Mouse (Mus musculus) brain, embryonic 14.5 days (tissue): Measurements from ENCODE around the gene Metrn. TPM values are rescaled to one million over a fixed set of nuclear protein-coding genes. Genes with fewer than 3 reads are reported as not detected.

Source experiments
- DNase-seq: peaks from one replicate; pipeline ENCODE4 v3.0.0-alpha.2; 2011; ENCODE audit warnings: low read depth
- CTCF ChIP-seq: fragments of 200-500 bp; IDR thresholded peaks from 2 replicates; pipeline ENCODE4 v1.5.1; 2012; ENCODE audit warnings: inconsistent platforms, mild to moderate bottlenecking, moderate library complexity, borderline replicate concordance; ENCODE audit not compliant: insufficient read depth, insufficient read length; ENCODE audit errors: extremely low read depth
- POLR2A ChIP-seq: fragments of 200-500 bp; IDR thresholded peaks from 2 replicates; pipeline ENCODE4 v1.6.1; 2012; ENCODE audit warnings: mild to moderate bottlenecking, inconsistent platforms, borderline replicate concordance; ENCODE audit not compliant: poor library complexity, insufficient read depth, insufficient read length, severe bottlenecking; ENCODE audit errors: extremely low read depth
- polyA plus RNA-seq: library from polyadenylated mRNA; depleted of rRNA; stranded (reverse); fragments of >200 nt; gene quantifications from 2 replicates; pipeline ENCODE4 v1.2.3, GENCODE M21; 2012

Metrn gene
- polyA plus RNA-seq, 1 experiment, result 107 TPM

- no peak for DNase-seq
- TF ChIP-seq CTCF (no peak), POLR2A (no peak)
These were observed 21.4 kb downstream of the Metrn start for GRCm38 (mm10) chr17:25775318-25776062.

GRCm38 (mm10) chr17:25773549-25774120, 23.3 kb downstream of the Metrn start, which contains the start of gene Narfl:
Narfl (plus strand) TSS chr17:25773776.
- TF ChIP-seq POLR2A (peak; percentile 65; the same call in 1 of the 2 replicates), CTCF (peak; percentile 96)

GRCm38 (mm10) chr17:25769331-25769730, 27.6 kb downstream of the Metrn start:
- TF ChIP-seq CTCF (no peak), POLR2A (no peak)
- no peak for DNase-seq

More at GRCm38 (mm10) chr17:25773549-25774120, 23.3 kb downstream of the Metrn start, which contains the start of gene Narfl:
- peak; percentile 99 for DNase-seq

- TF ChIP-seq POLR2A (no peak), CTCF (no peak)
- peak; percentile 87 for DNase-seq
These were observed 31.1 kb downstream of the Metrn start for GRCm38 (mm10) chr17:25765886-25766285.

- TF ChIP-seq CTCF (no peak), POLR2A (no peak)
- no peak for DNase-seq
These were observed 34.3 kb downstream of the Metrn start for GRCm38 (mm10) chr17:25762591-25762990.

GRCm38 (mm10) chr17:25761561-25761970, 35.4 kb downstream of the Metrn start:
- DNase-seq, result no peak
- TF ChIP-seq POLR2A (no peak), CTCF (no peak)

- no peak for DNase-seq
- no peak for TF ChIP-seq POLR2A
- TF ChIP-seq CTCF, result no peak
These were observed 36.8 kb downstream of the Metrn start for GRCm38 (mm10) chr17:25760148-25760547.

GRCm38 (mm10) chr17:25757691-25758090, 39.2 kb downstream of the Metrn start:
- no peak for DNase-seq
- TF ChIP-seq POLR2A (no peak), CTCF (no peak)

- TF ChIP-seq CTCF, result no peak
- TF ChIP-seq POLR2A, result no peak
- DNase-seq, result no peak
These were observed 40.3 kb downstream of the Metrn start for GRCm38 (mm10) chr17:25756378-25757242.

- TF ChIP-seq POLR2A (no peak), CTCF (no peak)
These were observed 41.1 kb downstream of the Metrn start for GRCm38 (mm10) chr17:25755627-25756377.

GRCm38 (mm10) chr17:25755086-25755485, 41.9 kb downstream of the Metrn start:
- no peak for DNase-seq
- TF ChIP-seq CTCF (no peak), POLR2A (no peak)

More at GRCm38 (mm10) chr17:25755627-25756377, 41.1 kb downstream of the Metrn start:
- no peak for DNase-seq

- TF ChIP-seq POLR2A, result no peak
- DNase-seq, result no peak
These were observed 42.7 kb downstream of the Metrn start, which contains the start of gene Msln for GRCm38 (mm10) chr17:25754241-25754640. Msln (minus strand) TSS chr17:25754378.
